Mouse (Mus musculus): Measurements from ENCODE around the gene Fuca2. TPM values are rescaled to one million over a fixed set of nuclear protein-coding genes. Genes with fewer than 3 reads are reported as not detected.

The Fuca2 gene
- polyA plus RNA-seq, 1 experiment from 2014 or later = 24.9 TPM

GRCm38 (mm10) chr10:13473833-13474567, 25.3 kb upstream of the Fuca2 start, which contains the start of gene Phactr2:
TSS of gene Phactr2 (minus strand) at chr10:13474412.
- WGBS = 0% methylated on average over 45 of the region's 71 CpGs
- Histone ChIP-seq H3K36me3 (ENCODE audit: control insufficient read depth, insufficient read depth, low read length) (no peaks in the 10 kb centered on the region), H3K9me3 (ENCODE audit: control insufficient read depth, low read length) (no peaks in the 10 kb centered on the region), H3K9ac (ENCODE audit: low read length) (peak within 1 kb of the TSS; percentile 76), H3K4me3 (ENCODE audit: low read depth, low read length) (peak within 1 kb of the TSS; percentile 65), H3K27ac (ENCODE audit: low read depth, low read length) (no peak within 1 kb of the TSS), H3K4me1 (ENCODE audit: control insufficient read depth, insufficient read depth, low read length) (peaks cover 4% of the 10 kb centered on the region), H3K4me2 (ENCODE audit: low read depth) (peak within 1 kb of the TSS; percentile 99), H3K27me3 (ENCODE audit: control insufficient read depth, insufficient read depth, low read length) (peaks cover 15% of the 10 kb centered on the region)
- peak; percentile 69 for DNase-seq (ENCODE audit: low spot score)
- ATAC-seq (ENCODE audit: insufficient read depth, low FRiP score, low TSS enrichment) = peak; percentile 82

DNA sequence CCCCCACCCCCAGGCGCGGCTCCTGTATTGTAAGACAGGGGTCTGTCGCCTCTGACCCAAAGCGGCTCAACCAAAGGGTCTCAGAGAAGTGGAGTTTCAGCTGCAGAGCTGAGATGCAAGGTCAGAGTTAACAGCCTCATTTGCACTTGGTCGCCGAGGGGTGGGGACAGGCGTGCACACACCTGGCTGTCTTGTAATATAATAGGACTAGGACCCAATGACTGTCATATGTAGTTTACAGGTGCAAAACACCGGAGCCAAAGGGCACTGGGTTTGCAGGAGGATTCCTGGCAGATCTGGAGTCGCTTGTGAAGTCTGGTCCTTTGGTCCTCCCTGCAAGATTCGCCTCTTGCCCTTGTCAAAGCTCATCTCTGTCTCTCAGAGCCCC, 24.8 kb upstream of the Fuca2 start:
- 4% methylated on average over 10 of the region's 10 CpGs for WGBS
- DNase-seq (ENCODE audit: low spot score) (peak; percentile 15), ATAC-seq (ENCODE audit: insufficient read depth, low FRiP score, low TSS enrichment) (no peak; the same call in 1 of the 2 replicates)
- H3K4me1 ChIP-seq (ENCODE audit: control insufficient read depth, insufficient read depth, low read length) = peaks cover 4% of the 10 kb centered on the region
- H3K4me2 ChIP-seq (ENCODE audit: low read depth) = peak overlapping the region; percentile 99
- H3K9me3 ChIP-seq (ENCODE audit: control insufficient read depth, low read length) = no peaks in the 10 kb centered on the region
- no peak overlapping the region for H3K27ac ChIP-seq (ENCODE audit: low read depth, low read length)
- peaks cover 15% of the 10 kb centered on the region for H3K27me3 ChIP-seq (ENCODE audit: control insufficient read depth, insufficient read depth, low read length)
- no peaks in the 10 kb centered on the region for H3K36me3 ChIP-seq (ENCODE audit: control insufficient read depth, insufficient read depth, low read length)
- H3K9ac ChIP-seq (ENCODE audit: low read length) = peak overlapping the region; percentile 76
- peak overlapping the region; percentile 65 for H3K4me3 ChIP-seq (ENCODE audit: low read depth, low read length)

- Histone ChIP-seq H3K4me2 (ENCODE audit: low read depth) (no peak overlapping the region), H3K9ac (ENCODE audit: low read length) (no peak overlapping the region), H3K27ac (ENCODE audit: low read depth, low read length) (no peak overlapping the region), H3K36me3 (ENCODE audit: control insufficient read depth, insufficient read depth, low read length) (no peaks in the 10 kb centered on the region), H3K27me3 (ENCODE audit: control insufficient read depth, insufficient read depth, low read length) (peaks cover 15% of the 10 kb centered on the region), H3K9me3 (ENCODE audit: control insufficient read depth, low read length) (no peaks in the 10 kb centered on the region), H3K4me1 (ENCODE audit: control insufficient read depth, insufficient read depth, low read length) (peaks cover 4% of the 10 kb centered on the region), H3K4me3 (ENCODE audit: low read depth, low read length) (no peak overlapping the region)
- WGBS = 30% methylated on average over 7 of the region's 7 CpGs
- DNase-seq (ENCODE audit: low spot score) (no peak), ATAC-seq (ENCODE audit: insufficient read depth, low FRiP score, low TSS enrichment) (no peak)
Observed at GRCm38 (mm10) chr10:13475121-13475520, 24.2 kb upstream of the Fuca2 start.

GRCm38 (mm10) chr10:13479341-13479740, 20.0 kb upstream of the Fuca2 start:
- ATAC-seq (ENCODE audit: insufficient read depth, low FRiP score, low TSS enrichment) = no peak
- H3K9me3 ChIP-seq (ENCODE audit: control insufficient read depth, low read length) = no peaks in the 10 kb centered on the region
- WGBS = 88% methylated on average over 6 of the region's 6 CpGs
- DNase-seq (ENCODE audit: low spot score) = no peak
- peaks cover 4% of the 10 kb centered on the region for H3K4me1 ChIP-seq (ENCODE audit: control insufficient read depth, insufficient read depth, low read length)
- H3K9ac ChIP-seq (ENCODE audit: low read length) = no peak overlapping the region
- no peaks in the 10 kb centered on the region for H3K36me3 ChIP-seq (ENCODE audit: control insufficient read depth, insufficient read depth, low read length)
- H3K27me3 ChIP-seq (ENCODE audit: control insufficient read depth, insufficient read depth, low read length) = peaks cover 7% of the 10 kb centered on the region
- no peak overlapping the region for H3K4me2 ChIP-seq (ENCODE audit: low read depth)
- no peak overlapping the region for H3K27ac ChIP-seq (ENCODE audit: low read depth, low read length)
- H3K4me3 ChIP-seq (ENCODE audit: low read depth, low read length) = no peak overlapping the region

DNA sequence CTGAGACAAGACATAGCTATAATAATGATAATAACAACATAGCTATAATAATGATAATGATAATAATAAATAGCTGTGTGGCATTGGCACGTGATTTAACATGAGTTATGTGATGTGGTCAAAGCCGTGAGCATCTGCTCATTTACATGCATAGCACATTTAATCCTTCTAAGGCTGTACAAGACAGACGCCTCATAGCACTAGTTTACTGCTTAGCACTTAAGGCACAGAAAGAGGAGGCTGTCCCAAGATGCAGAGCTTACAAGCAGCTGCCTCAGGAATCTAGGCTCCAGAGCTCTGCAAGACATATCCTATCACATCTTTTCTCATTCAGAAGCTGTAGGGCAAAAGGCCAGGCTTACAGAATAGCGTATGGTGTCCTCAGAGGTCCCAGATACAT, 13.4 kb upstream of the Fuca2 start:
- DNase-seq (ENCODE audit: low spot score) (no peak), ATAC-seq (ENCODE audit: insufficient read depth, low FRiP score, low TSS enrichment) (no peak)
- no peak overlapping the region for H3K9ac ChIP-seq (ENCODE audit: low read length)
- 72% methylated on average over 4 of the region's 4 CpGs for WGBS
- H3K9me3 ChIP-seq (ENCODE audit: control insufficient read depth, low read length) = no peaks in the 10 kb centered on the region
- no peak overlapping the region for H3K4me3 ChIP-seq (ENCODE audit: low read depth, low read length)
- H3K27me3 ChIP-seq (ENCODE audit: control insufficient read depth, insufficient read depth, low read length) = no peaks in the 10 kb centered on the region
- no peak overlapping the region for H3K27ac ChIP-seq (ENCODE audit: low read depth, low read length)
- no peaks in the 10 kb centered on the region for H3K4me1 ChIP-seq (ENCODE audit: control insufficient read depth, insufficient read depth, low read length)
- no peaks in the 10 kb centered on the region for H3K36me3 ChIP-seq (ENCODE audit: control insufficient read depth, insufficient read depth, low read length)
- no peak overlapping the region for H3K4me2 ChIP-seq (ENCODE audit: low read depth)

DNA sequence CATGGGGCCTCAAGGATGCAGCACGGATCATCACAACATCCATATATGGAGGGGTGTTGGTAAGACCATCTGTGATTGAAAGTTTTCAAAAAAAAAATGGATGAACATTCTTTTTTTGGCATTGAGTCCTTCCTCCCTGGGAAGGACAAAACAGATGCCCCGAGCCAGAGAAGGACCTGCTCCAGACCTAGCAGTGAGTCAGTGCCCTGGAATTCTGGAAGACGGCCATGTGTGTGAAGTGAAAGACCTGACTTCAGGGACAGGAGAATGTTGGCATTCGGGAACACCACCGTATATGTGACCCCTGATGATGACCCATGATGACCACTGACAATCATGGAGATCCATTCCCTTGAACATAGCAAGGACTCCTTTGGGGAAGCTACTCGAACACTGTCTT, 9.7 kb upstream of the Fuca2 start:
- DNase-seq (ENCODE audit: low spot score) (no peak), ATAC-seq (ENCODE audit: insufficient read depth, low FRiP score, low TSS enrichment) (no peak)
- Histone ChIP-seq H3K27me3 (ENCODE audit: control insufficient read depth, insufficient read depth, low read length) (no peaks in the 10 kb centered on the region), H3K4me3 (ENCODE audit: low read depth, low read length) (no peak overlapping the region), H3K27ac (ENCODE audit: low read depth, low read length) (no peak overlapping the region), H3K4me1 (ENCODE audit: control insufficient read depth, insufficient read depth, low read length) (no peaks in the 10 kb centered on the region), H3K9me3 (ENCODE audit: control insufficient read depth, low read length) (no peaks in the 10 kb centered on the region), H3K36me3 (ENCODE audit: control insufficient read depth, insufficient read depth, low read length) (no peaks in the 10 kb centered on the region), H3K4me2 (ENCODE audit: low read depth) (no peak overlapping the region), H3K9ac (ENCODE audit: low read length) (no peak overlapping the region)
- WGBS = 88% methylated on average over 6 of the region's 6 CpGs

DNA sequence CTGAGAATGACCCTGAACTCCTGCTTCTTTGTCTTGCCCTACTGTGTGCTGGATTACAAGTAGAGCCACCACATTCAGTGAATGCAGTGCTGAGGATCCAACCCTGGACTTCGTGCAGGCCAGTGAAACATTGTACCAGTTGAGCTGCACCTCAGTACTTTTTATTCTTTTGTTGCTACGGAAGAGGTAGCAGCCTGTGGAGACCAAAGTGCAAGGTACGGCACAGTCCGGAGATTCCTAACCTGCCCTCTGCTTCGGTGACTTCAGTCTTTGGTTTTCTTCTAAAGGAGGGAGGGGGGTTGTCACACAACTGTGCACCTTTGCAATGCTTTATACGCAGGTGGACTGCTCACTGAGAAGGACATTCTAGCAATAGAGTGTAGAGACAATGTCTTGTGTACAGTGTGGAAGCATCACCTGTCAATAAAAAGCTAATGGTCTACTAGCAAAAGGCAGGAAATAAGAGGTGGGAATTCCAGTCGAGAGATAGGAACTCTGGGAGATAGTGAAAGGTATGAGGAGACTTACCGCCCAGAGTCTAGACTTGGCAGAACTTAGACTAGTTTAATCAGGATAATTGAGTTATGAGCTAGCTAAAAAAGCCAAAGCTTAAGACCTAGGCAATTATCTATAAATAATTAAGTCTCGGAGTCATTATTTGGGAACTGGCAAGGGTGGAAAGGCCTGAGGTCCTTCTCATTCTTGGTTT, 5.2 kb upstream of the Fuca2 start:
- WGBS = 89% methylated on average over 9 of the region's 9 CpGs
- no peaks in the 10 kb centered on the region for H3K36me3 ChIP-seq (ENCODE audit: control insufficient read depth, insufficient read depth, low read length)
- no peak overlapping the region for H3K27ac ChIP-seq (ENCODE audit: low read depth, low read length)
- no peak overlapping the region for H3K4me2 ChIP-seq (ENCODE audit: low read depth)
- no peak overlapping the region for H3K9ac ChIP-seq (ENCODE audit: low read length)
- DNase-seq (ENCODE audit: low spot score) = no peak
- ATAC-seq (ENCODE audit: insufficient read depth, low FRiP score, low TSS enrichment) = no peak
- H3K27me3 ChIP-seq (ENCODE audit: control insufficient read depth, insufficient read depth, low read length) = no peaks in the 10 kb centered on the region
- no peaks in the 10 kb centered on the region for H3K4me1 ChIP-seq (ENCODE audit: control insufficient read depth, insufficient read depth, low read length)
- no peak overlapping the region for H3K4me3 ChIP-seq (ENCODE audit: low read depth, low read length)
- no peaks in the 10 kb centered on the region for H3K9me3 ChIP-seq (ENCODE audit: control insufficient read depth, low read length)

DNA sequence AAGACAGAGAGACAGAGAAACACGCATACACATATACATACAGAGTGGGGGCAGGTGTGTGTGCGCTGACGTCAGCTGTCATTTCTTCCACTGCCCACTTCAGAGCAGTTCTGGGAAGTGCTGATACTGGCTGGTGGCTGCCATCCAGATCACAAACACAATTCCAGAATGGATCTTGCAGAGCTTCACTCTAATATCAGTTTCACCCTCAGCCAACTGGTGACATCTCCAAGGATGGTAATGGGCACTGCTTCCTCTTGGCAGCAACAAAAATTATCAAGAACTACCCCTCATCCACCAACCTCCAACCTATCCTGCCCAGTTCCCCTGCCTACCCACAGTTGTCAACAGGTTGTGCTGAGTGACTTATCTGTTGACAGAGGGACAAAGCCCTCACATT, 3.0 kb upstream of the Fuca2 start:
- no peaks in the 10 kb centered on the region for H3K4me1 ChIP-seq (ENCODE audit: control insufficient read depth, insufficient read depth, low read length)
- no peak for ATAC-seq (ENCODE audit: insufficient read depth, low FRiP score, low TSS enrichment)
- H3K27ac ChIP-seq (ENCODE audit: low read depth, low read length) = no peak overlapping the region
- DNase-seq (ENCODE audit: low spot score) = no peak
- 93% methylated on average over 3 of the region's 3 CpGs for WGBS
- no peak overlapping the region for H3K4me2 ChIP-seq (ENCODE audit: low read depth)
- no peaks in the 10 kb centered on the region for H3K36me3 ChIP-seq (ENCODE audit: control insufficient read depth, insufficient read depth, low read length)
- no peak overlapping the region for H3K9ac ChIP-seq (ENCODE audit: low read length)
- H3K27me3 ChIP-seq (ENCODE audit: control insufficient read depth, insufficient read depth, low read length) = no peaks in the 10 kb centered on the region
- no peak overlapping the region for H3K4me3 ChIP-seq (ENCODE audit: low read depth, low read length)
- no peaks in the 10 kb centered on the region for H3K9me3 ChIP-seq (ENCODE audit: control insufficient read depth, low read length)

DNA sequence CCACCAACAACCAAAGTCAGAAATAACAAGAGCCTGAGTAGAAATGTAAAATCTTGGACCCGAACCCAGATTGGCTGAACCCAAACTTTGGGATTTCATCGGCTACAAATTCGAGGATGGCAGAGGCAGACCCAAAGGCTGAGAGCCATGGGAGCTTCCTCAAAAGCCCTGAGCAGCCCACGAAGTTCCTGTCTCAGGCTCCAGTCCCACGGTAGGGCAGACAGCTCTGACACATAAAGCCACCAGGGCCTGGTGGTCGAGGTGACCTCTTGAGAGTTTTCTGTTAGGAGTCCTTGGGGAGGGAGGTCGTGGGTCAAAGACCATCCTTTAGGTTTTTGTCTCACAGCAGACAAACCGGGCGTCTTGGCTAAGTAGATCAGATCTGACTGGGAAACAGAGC, 1.1 kb downstream of the Fuca2 start:
- no peak overlapping the region for H3K9ac ChIP-seq (ENCODE audit: low read length)
- H3K4me1 ChIP-seq (ENCODE audit: control insufficient read depth, insufficient read depth, low read length) = no peaks in the 10 kb centered on the region
- H3K4me2 ChIP-seq (ENCODE audit: low read depth) = peak overlapping the region; percentile 75
- no peak overlapping the region for H3K27ac ChIP-seq (ENCODE audit: low read depth, low read length)
- DNase-seq (ENCODE audit: low spot score) (no peak), ATAC-seq (ENCODE audit: insufficient read depth, low FRiP score, low TSS enrichment) (0 out of 2 replicates have a peak, but pooled peaks have one; percentile 4)
- H3K27me3 ChIP-seq (ENCODE audit: control insufficient read depth, insufficient read depth, low read length) = no peaks in the 10 kb centered on the region
- WGBS = 48% methylated on average over 9 of the region's 9 CpGs
- no peaks in the 10 kb centered on the region for H3K9me3 ChIP-seq (ENCODE audit: control insufficient read depth, low read length)
- peak overlapping the region; percentile 51; the same call in 1 of the 2 replicates for H3K4me3 ChIP-seq (ENCODE audit: low read depth, low read length)
- H3K36me3 ChIP-seq (ENCODE audit: control insufficient read depth, insufficient read depth, low read length) = no peaks in the 10 kb centered on the region
